Mouse (Mus musculus): ENCODE results near the gene Zkscan6. TPM values are rescaled to one million over a fixed set of nuclear protein-coding genes. Genes with fewer than 3 reads are reported as not detected.

Gene Zkscan6
- polyA plus RNA-seq, 1 experiment from 2014 or later: 12.8 TPM

Other genes with a start within 250 kb of the Zkscan6 start
- 54.0 and 55.3 TPM in 2 replicates for gene Map2k4, start 18.9 kb upstream of the Zkscan6 start, polyA plus RNA-seq (2015; fragmentation: Nextera tagmentation; extraction: Ambion mirVana)

Measured in stomach, embryonic 15.5 days (tissue).